Mouse (Mus musculus) testis, postnatal 14 days (tissue): ENCODE data around the gene Gm21969.

ENCODE experiments used
- DNase-seq: peaks from one replicate; pipeline ENCODE4 v3.0.0; 2021; ENCODE audit warnings: low spot score

The Gm21969 gene

DNA sequence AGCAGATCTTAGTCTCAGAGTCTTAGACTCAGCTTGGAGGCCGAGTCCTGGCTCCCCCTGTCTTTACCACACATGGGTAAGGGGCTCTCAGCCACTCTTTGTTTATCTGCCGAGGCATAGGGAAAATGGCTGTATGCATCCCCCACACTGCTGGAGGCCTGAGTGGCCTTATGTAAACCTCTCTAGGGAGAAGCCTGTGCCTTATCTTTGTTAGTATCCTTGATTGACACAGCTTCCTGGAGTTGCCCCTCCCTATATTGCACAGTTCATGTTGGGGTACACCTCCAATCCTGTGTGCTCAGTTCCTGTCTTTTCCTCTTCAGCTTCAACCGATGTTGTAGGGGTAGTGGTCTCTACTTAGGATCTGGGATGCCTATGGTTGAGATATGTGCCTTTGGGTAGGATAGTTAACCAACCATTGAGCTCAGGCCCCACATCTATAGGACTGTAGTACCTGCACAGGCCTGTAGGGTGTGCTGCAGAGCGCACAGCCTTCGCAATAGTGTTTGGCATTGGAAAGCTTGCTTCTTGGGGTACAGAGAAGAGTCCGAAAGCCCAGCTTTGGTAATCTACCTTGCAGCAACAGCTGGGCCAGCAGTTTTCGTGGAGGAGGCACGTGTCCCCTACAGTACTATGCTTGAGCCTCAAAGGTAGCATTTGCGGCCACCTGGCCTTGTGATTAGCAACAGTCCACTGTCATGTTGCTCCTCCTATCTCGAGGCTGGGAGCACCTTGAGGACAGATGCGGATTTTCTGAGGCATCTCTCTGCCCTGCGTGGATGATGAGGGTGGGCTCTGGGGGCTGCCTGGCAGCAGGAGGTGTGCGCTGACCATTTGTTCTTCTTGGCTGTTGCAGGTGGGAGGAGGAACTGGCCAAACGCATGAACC lies at the start of gene Gm21969:
Gene Gm21969, plus strand, starts transcription at position 830 of the 888 bp plus-strand sequence.
- no peak for DNase-seq

DNA sequence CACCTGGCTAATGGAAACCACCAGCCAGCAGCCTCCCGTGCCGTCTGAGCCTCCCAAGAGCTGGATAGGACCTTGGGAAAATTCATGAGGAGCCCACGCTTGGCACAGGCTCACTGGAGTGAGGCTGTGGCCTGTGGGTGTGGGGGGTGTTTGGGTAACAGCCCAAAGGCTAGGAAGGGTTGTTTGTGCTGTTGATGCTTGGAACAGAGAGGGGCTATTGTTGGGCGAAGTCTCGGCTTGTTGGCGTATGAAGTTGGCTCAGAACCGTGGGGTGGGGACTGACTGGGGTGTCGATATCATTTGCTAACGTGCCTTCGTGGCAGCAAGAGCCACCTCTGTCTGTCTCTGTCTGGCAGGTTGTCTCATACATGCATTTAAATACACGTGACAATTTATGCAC lies 47.8 kb upstream of the Gm21969 start:
- no peak for DNase-seq

DNA sequence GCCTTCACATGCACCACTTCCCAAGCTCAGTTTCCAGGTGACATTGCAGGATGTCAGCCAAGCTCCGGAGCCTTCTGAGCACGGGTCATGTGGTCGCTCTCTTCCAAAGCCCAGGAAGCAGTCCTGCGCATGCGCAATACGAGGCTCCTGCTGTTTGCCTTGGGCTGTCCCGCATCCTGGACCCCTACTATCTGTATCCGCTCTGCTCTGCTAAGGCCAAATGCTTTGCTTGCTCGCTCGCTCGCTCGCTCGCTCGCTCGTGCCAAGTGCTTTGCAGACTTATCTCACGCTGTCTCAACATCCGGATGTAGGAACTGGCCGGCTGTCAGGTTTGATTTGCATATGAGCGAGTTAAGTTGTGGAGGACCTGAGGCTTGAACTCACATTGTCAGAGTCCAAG lies 47.0 kb upstream of the Gm21969 start:
- peak; percentile 45 for DNase-seq

DNA sequence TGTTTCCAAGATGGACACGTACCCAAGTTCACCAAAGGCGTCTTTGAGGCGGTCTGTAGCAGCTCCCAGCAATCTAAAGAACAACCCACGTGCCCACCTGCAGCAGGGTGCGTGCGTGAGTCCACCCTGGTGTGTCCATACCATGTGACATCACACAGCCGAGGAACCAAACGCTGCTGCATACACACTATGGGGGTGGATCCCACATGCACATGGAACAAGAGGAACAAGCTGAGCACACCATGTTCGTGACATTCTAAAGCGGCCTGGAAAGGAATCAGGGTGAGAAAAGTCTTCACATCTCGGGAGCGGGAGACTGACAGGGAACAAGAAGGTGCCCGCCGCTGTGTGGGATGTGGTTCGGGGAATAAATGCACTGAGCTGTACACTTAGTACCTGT lies 34.6 kb upstream of the Gm21969 start:
- no peak for DNase-seq

DNA sequence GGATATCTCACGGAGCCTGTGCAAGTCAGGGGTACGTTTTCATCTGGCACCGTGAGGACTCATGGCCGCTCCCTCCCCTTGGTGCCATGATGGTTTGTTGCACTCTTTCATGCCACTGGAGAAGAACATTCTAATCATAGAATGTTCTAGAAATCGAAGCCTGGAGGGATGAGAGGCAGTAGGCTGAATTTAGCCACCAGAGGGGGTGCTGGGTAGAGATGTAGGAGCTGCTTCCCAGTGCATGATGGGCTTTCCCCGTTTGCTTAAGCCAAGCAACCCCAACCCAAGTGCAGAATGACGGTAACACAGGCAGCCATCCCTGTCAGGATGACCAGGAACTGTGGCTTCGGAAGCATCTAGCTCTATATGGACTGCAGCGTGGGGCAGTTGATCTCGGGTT lies 32.2 kb upstream of the Gm21969 start:
- DNase-seq, result no peak

DNA sequence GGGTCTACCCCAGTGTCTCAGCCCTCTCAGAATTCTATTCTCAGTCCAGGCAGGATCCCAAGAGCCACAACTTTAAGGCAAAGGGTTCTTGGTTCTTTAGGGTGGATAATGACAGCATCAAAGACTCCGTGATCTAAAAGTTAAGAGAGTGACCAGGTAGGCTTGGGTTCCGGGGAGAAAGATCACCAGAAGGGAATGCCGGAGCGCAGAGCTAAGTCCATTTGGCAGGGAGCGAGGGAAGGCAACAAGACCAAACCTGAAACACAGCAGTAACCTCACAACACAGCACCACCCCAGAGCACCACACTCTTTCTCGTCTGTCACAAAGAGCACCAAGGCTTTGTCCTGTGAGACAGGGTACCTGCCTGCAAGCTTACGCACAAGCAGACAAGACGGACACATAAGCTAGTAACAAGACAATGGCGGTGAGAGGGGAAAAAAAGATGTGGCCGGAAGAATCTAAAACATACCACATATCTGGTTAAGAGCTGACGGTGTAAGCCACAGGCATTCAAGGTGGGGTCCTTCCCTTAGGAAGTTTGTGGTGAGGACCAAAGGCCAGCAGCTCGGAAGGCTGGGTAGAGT lies 30.0 kb upstream of the Gm21969 start:
- DNase-seq, result no peak

DNA sequence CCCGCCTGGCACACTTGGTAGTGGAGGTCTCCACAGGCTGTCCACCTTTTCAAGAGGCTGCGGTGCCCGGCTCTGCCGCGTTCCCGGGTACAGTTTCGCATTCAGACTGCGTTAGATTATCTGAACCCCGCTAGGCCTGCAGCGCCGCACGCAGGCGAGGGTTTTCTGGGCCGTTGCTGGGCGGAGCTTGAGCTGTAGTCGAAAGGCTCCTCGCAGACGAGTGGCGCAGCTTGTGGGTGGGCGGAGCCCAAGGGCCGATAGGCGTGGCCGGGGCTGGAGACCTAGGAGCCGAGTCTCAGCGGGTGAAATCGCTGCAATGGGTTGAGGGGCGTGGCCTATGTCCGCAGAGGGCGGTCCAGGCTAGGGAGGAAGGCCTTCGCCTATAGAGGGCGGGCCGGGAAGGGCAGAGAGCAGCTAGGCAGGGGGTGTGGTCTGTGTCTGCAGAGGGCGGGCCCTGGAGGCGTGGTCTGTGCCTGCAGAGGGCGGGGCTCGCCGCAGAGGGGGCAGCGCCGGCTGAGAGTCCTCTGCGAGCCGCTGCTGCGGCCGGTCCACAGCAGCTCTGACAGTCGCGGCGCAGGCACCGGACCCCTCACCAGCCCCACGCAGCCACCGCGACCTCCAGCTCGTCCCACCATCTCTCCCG lies 28.7 kb upstream of the Gm21969 start:
- DNase-seq, result peak; percentile 99

DNA sequence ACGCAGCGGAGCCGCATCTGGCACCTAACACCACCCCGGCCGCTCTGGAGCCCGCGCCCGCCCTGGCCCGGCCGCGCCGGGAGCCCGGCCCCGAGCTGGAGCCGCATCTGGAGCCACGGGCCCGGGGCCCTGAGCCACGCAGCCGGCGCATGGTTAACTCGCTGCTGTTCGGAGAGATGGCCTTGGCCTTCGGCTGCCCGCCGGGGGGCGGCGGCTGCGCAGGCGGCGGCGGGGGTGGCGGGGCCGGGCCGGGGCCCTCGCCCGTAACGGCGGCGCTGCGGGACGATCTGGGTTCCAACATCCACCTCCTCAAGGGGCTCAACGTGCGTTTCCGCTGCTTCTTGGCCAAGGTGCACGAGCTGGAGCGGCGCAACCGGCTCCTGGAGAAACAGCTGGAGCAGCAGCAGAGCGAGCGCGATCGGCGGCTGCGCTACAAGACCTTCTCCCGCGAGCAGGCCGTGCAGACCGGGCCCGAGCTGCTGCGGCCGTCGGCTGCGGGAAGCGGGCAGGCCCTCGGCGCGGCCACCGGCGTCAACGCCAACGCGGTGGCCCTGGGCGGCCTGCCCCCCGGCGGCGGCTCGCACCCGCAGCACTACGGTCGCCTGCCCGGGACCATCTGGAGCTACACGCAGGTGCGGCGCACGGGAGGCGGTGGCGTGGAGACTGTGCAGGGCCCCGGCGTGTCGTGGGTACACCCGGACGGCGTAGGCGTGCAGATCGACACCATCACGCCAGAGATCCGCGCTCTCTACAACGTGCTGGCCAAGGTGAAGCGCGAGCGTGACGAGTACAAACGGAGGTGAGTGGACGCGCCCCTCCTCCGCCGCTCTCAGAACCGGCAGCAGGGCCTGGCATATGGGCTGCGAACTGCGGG lies 27.9 kb upstream of the Gm21969 start:
- peak; percentile 46 for DNase-seq

DNA sequence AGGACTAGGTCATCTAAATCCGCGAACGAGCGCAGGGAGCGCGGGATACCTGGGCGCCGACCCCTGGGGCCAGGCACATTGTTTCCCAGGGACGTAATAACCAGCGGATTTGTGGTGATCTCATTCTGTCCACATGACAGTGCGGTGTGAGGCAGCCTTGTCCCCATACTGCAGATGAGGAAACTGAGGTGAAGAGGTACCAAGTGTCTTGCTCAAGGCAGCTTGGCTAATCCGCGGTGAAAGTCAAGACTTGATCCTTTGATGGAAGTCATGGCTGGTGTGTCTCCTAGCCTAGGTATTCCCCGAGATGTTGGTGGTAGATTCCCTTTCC lies 27.3 kb upstream of the Gm21969 start:
- no peak for DNase-seq

DNA sequence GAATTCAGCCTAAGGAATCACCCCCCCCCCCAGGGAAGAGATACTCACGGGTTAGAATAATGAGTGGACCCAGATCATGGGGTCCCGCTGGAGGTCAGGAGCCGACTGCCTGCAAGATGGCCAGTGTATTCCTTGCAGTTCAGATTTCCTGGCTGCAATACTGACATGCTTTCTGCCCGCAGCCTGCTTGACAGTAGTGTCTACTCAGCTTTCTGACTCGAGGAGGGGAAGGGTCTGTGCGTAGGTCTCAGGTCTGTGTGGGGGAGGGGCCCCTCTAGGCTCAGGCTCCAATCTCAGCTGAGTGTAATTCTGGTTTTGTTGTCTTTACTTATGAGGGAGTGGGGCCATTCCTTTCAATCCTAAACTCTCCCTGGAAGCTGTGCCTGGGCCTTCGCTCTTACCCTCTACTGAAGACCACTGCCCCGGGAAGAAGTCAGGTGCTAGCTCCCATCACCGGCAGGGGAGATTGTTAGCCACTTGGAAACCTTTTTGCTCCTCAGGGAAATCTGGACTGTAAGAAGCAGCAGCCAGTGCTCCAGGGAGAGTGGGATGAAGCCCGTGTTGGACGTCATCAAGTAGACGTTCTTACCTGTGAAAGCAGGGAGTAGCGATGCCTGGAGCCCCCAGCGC lies 26.6 kb upstream of the Gm21969 start:
- no peak for DNase-seq

DNA sequence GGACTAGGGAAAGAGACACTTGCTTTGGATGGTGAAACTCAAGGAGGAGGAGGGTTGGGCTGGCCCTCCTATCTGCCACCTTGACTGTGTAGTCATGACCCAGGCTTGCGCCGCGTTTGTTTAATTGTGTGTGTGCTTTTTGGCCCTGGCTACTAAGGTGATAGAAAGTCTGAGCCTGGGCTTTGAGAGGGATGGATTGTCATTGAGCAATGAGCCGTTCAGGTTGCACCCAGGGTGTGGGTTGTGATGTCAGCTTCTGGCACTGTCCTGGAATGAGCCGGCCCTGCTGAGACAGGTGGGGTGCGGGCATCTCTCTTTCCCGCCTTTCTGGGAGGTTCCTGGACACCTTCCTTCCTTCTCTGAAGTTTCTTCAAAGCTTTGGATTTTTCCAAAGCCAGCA lies 26.0 kb upstream of the Gm21969 start:
- no peak for DNase-seq

DNA sequence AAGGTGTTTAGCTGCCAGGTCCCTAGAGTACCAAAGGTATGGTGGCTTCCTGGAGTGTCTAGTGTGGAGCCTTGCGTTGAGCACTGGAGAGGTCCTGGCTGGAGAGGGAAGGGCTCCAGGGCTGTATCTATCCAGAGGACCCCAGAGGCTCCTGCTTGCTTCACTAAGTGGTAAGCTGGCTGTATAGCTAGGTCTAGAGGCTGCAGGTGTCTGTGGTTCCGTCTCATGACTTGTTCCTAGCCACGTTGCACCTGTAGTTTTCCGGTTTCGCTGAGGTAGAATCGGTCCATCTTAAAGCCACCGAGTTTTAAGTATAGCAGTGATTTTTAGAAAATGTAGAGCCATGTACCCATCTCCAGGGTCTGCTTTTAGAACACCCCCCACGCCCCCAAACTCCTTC lies 24.6 kb upstream of the Gm21969 start:
- DNase-seq, result no peak

DNA sequence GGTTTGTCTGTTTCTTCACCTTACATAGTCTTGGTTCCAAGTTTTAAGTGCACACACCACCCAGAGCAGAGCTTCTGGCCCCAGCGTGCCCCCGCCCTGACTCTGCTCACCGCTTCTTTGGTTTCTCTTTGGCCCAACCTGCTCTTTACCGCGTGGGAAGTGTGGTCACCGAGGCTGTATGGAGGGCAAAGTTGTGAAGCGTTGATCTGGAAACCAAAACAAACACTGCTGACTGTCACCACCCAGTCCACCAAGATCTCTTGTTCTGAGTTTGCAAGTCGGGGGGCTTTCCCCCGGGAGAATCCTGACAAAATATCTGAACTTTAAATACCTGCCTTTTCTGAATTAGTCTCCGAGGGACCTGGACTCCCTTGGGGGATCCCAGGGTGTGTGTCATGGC lies 24.0 kb upstream of the Gm21969 start:
- DNase-seq, result no peak

DNA sequence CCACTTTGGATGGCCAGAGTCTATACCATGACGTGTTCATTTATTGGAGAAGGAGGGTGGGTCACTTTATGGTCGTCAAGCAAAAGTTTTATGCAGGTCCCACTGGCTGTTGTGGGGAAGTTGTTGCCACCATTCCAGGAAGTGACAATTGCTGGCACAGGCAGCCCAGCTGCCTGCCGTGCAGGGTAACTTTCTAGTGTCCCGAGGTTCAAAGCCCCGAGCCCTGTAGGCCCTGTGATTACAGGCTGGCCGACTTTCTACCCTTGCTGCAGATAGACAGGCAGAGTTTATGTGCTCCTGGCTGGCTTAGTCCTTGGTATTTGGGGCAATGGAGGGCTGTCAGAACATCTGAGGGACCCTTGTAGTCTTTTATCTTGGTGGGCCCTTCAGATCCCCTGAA lies 23.5 kb upstream of the Gm21969 start:
- no peak for DNase-seq

DNA sequence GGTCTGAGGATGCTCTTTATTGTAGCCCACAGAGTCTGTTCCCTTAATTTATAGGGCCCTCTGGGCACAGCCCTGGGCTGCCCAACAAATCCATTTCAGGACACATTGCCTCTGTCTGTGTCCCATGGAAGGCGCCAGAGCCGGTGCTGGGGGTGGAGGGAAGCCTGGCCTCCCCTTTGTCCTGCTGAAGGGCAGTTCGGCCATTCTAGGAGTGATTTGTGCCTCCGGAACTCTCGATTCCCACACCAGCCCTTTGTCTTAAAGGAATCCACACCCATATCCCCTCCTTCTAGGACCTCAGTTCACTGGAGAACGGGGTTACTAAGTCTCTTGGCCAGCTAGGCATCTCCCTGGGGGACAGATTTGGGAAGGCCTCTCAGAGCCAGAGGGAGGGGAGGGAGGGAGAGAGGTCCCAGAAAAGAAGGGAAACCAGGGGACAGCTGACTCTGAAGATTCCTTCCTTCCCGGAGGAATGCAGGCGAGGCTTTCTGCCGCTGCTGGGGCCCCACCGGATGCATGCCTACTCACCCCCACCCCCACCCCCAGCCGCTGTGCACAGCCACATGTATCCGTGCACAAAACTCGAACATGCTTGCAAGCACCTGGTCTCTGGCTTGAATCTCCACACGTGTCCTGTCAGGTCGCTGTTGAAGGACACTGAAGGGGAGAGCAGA lies 22.2 kb upstream of the Gm21969 start:
- peak; percentile 33 for DNase-seq

DNA sequence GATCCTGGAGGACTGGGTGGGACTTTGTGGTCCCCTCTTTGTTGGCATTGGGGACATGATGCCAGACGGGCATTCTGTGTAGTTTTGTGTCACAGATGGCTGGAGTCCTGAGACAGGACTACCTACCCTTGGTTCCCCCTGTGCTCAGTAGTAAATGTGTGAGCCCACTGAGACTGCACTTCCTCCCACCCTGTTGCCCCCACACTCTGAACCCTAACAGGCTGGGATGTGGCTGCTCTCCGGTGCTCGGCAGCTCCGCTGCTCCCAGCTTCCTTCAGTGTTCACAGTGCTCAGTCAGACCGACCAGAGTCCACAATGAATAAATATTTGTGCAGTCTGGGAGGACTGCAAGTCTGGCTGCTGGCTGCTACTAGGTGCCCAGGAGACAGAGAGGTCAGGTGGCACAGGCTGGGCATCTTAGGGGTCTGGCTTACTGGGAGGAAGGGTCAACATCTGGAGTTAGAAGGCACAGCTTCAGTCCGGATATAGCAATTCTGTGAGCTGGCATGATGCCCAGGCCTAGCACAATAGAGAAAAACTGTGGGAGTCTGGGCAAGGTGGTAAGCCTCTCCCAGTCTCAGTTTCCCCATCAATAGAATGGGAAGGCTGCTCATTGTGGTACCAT lies 21.4 kb upstream of the Gm21969 start:
- DNase-seq, result no peak

DNA sequence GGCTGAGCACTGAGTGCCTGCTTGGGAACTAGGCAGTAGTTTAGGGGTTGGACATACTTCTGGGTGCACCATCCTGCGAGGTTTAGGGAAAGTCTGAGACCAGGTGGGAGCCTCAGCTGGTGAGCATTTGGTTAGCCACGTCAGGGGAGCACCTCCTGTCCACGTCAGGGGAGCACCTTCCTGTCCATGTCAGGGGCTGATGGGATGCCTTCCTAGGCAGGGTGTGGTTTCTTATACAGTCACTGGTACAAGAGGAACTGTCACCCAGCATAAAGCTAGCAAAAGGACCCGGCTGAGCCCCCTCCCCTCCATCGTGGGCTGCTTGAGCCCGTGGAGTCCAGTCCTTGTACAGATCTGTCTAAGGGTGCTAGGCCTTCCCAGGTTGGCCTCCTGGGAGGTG lies 20.6 kb upstream of the Gm21969 start:
- no peak for DNase-seq

DNA sequence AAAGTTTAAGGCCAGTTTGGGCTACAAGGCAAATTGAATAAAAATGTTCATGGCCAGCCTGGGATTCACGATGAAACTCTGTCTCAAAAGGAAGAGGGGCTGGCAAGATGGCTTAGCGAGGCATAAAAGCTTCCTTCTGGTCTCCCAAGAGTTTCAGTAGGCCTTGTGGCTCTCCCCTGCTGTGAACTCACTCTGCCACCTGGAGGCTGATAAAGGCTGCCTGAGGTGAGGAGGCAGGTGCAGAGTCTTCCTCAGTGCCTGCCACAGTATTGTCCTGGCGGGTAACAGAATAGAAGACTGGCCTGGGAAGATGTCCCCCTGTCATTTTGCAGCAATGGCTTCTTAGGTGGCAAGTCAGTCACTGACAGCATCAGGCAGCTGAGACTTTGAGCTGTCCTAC lies 20.1 kb upstream of the Gm21969 start:
- DNase-seq, result no peak

DNA sequence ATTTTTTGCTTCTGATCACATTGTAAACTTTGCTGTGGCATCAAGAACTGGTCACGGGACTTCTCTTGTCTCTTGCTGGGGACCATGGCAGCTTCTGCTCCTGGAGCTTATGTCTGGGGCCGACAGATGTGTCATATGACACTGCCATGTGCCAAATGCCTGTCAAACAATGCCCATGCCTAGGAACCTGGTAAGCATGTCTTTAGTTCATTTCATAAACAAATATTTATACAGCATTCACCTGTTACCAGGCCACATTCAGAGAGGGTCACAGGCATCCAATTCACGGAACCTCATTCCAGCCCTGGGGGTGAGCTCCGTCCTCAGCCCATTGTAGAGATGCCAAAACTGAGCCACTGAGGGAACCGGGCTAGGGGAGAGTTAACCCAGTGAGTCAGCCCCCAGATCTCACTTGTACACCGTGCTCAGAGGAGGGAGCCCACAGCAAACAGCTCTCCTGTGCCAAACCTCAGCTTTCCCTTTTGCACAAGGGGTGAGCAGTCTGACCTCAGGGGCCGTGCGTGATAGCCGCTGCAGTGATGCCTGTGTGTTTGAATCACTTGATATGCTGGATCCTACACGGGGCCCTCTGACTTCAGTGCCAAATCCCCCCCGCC lies 19.2 kb upstream of the Gm21969 start:
- no peak for DNase-seq

DNA sequence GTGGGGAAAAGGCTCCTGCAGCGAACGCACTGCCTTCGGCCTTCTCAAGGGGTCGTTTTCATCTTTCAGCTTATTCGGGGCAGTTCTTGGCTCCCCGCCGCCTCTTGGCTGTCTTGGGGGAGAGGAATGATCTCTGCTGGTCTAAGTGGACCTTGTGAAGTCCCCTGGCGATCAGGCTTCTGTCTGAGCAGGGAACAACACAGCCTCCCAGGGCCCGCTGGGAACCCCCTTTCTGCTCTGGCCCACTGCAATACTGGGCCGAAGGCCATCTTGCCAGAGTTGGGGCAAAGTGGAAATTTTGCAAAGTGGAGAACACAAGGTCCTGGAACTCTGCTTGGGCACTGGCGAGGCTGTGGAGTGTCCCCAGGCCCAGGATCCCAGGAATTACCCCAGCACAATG lies 18.3 kb upstream of the Gm21969 start:
- DNase-seq, result no peak

DNA sequence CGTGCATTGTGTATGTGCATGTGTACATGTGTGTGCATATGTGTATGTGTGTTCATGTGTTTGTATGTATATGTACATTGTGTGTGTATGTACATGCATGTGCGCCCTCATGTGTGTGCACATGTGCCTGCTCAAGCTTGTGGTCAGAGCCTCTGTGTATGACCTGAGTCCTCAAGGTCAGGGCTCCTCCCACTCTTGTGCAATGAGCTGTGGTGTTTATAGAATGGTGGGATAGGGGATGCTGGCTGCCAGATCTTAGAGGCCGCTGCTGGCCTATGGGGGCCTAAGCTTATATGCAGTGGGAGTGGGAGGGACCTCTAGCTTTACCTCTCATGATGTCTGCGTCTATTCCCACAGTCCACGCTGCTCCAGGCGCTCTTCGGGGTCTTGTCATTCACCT lies 17.3 kb upstream of the Gm21969 start:
- no peak for DNase-seq
